Mouse (Mus musculus) kidney, embryonic 16.5 days (tissue): ENCODE results near the gene Orai1. TPM values are rescaled to one million over a fixed set of nuclear protein-coding genes. Genes with fewer than 3 reads are reported as not detected.

ENCODE experiments used
- ATAC-seq: fragments of 200-750 bp; cut with Nextera tagmentation; 2 replicates; pipeline ENCODE4 v1.8.0; 2017; ENCODE audit warnings: moderate TSS enrichment; ENCODE audit not compliant: low FRiP score, low TSS enrichment
- H3K27ac ChIP-seq: fragments of 300-500 bp; sonication (generic); 2 replicates; pipeline ENCODE4 v1.5.1; 2014; ENCODE audit warnings: low read length
- H3K27me3 ChIP-seq: fragments of 300-500 bp; sonication (generic); 2 replicates; pipeline ENCODE4 v1.6.1; 2014; ENCODE audit warnings: low read length, control low read depth, mixed read lengths; ENCODE audit not compliant: insufficient read depth
- H3K36me3 ChIP-seq: fragments of 300-500 bp; sonication (generic); 2 replicates; pipeline ENCODE4 v1.6.1; 2014; ENCODE audit warnings: low read length, control low read depth, mixed read lengths; ENCODE audit not compliant: insufficient read depth
- H3K4me1 ChIP-seq: fragments of 300-500 bp; sonication (generic); 2 replicates; pipeline ENCODE4 v1.6.1; 2014; ENCODE audit warnings: low read length, control low read depth, mixed read lengths; ENCODE audit not compliant: insufficient read depth
- H3K4me2 ChIP-seq: fragments of 300-500 bp; sonication (generic); replicated peaks from 2 replicates; pipeline ENCODE4 v1.6.1; 2014; ENCODE audit warnings: low read depth, low read length
- H3K4me3 ChIP-seq: fragments of 300-500 bp; sonication (generic); 2 replicates; pipeline ENCODE4 v1.5.1; 2014; ENCODE audit warnings: mild to moderate bottlenecking, low read length
- H3K9ac ChIP-seq: fragments of 300-500 bp; sonication (generic); replicated peaks from 2 replicates; pipeline ENCODE4 v1.6.1; 2014; ENCODE audit warnings: low read length
- H3K9me3 ChIP-seq: fragments of 300-500 bp; sonication (generic); 2 replicates; pipeline ENCODE4 v1.6.1; 2016; ENCODE audit warnings: low read length, control low read depth
- WGBS: fragments of 180-500 bp; shearing (Covaris S2); extraction: QIAGEN DNeasy Blood & Tissue Kit; methylation state at CpG from one replicate; pipeline ENCODE4 v1.1.7; 2014; 5-methylcytosine and 5-hydroxymethylcytosine counted together
- polyA plus RNA-seq: library from polyadenylated mRNA; unstranded; fragments of >200 nt; fragmentation: Nextera tagmentation; extraction: Ambion mirVana; gene quantifications from 2 replicates; pipeline ENCODE4 v1.2.1, GENCODE M21; 2015

The Orai1 gene
- polyA plus RNA-seq, 1 experiment from 2014 or later, result 17.5 TPM

GRCm38 (mm10) chr5:122994303-122994846 lies 20.5 kb upstream of the Orai1 start:
- H3K9me3 ChIP-seq, result no peaks in the 10 kb centered on the region
- peak overlapping the region; percentile 40 for H3K9ac ChIP-seq
- peak overlapping the region; percentile 52 for H3K4me2 ChIP-seq
- H3K27me3 ChIP-seq, result no peaks in the 10 kb centered on the region
- 5% methylated on average over 5 of the region's 5 CpGs for WGBS
- H3K27ac ChIP-seq, result peak overlapping the region; percentile 78
- peaks cover 46% of the 10 kb centered on the region for H3K4me1 ChIP-seq
- H3K36me3 ChIP-seq, result no peaks in the 10 kb centered on the region
- peak overlapping the region; percentile 33 for H3K4me3 ChIP-seq
- ATAC-seq, result peak; percentile 93

GRCm38 (mm10) chr5:122994910-122995309 lies 20.0 kb upstream of the Orai1 start:
- Histone ChIP-seq H3K4me3 (no peak overlapping the region), H3K9ac (peak overlapping the region; percentile 0; the same call in 1 of the 2 replicates), H3K4me1 (peaks cover 41% of the 10 kb centered on the region), H3K4me2 (peak overlapping the region; percentile 52), H3K9me3 (no peaks in the 10 kb centered on the region), H3K36me3 (no peaks in the 10 kb centered on the region), H3K27me3 (no peaks in the 10 kb centered on the region), H3K27ac (peak overlapping the region; percentile 70)
- no peak for ATAC-seq
- WGBS, result 0% methylated on average over 1 of the region's 1 CpGs

GRCm38 (mm10) chr5:122997205-122998204 lies 17.4 kb upstream of the Orai1 start:
- Histone ChIP-seq H3K27ac (no peak overlapping the region), H3K27me3 (no peaks in the 10 kb centered on the region), H3K4me2 (no peak overlapping the region), H3K4me3 (no peak overlapping the region), H3K9me3 (no peaks in the 10 kb centered on the region), H3K36me3 (no peaks in the 10 kb centered on the region), H3K4me1 (peaks cover 19% of the 10 kb centered on the region), H3K9ac (no peak overlapping the region)
- 82% methylated on average over 18 of the region's 18 CpGs for WGBS
- no peak for ATAC-seq

- no peak for ATAC-seq
- H3K27me3 ChIP-seq, result no peaks in the 10 kb centered on the region
- no peak overlapping the region for H3K4me3 ChIP-seq
- H3K27ac ChIP-seq, result no peak overlapping the region
- no peak overlapping the region for H3K9ac ChIP-seq
- no peaks in the 10 kb centered on the region for H3K9me3 ChIP-seq
- WGBS, result 72% methylated on average over 1 of the region's 1 CpGs
- H3K4me2 ChIP-seq, result no peak overlapping the region
- no peaks in the 10 kb centered on the region; the same call in 1 of the 2 replicates for H3K4me1 ChIP-seq
- H3K36me3 ChIP-seq, result no peaks in the 10 kb centered on the region
Measured at GRCm38 (mm10) chr5:123000901-123001300, 14.0 kb upstream of the Orai1 start.

- Histone ChIP-seq H3K36me3 (no peaks in the 10 kb centered on the region), H3K27me3 (no peaks in the 10 kb centered on the region), H3K27ac (no peak overlapping the region), H3K9me3 (no peaks in the 10 kb centered on the region), H3K4me1 (no peaks in the 10 kb centered on the region; the same call in 1 of the 2 replicates), H3K4me2 (no peak overlapping the region), H3K4me3 (no peak overlapping the region), H3K9ac (no peak overlapping the region)
- 73% methylated on average over 19 of the region's 19 CpGs for WGBS
- no peak for ATAC-seq
Measured at GRCm38 (mm10) chr5:123005716-123006592, 8.9 kb upstream of the Orai1 start.

GRCm38 (mm10) chr5:123008877-123009493 lies 5.9 kb upstream of the Orai1 start:
- ATAC-seq, result no peak
- H3K4me1 ChIP-seq, result no peaks in the 10 kb centered on the region; the same call in 1 of the 2 replicates
- 56% methylated on average over 7 of the region's 7 CpGs for WGBS
- no peaks in the 10 kb centered on the region for H3K9me3 ChIP-seq
- no peak overlapping the region for H3K4me2 ChIP-seq
- no peaks in the 10 kb centered on the region for H3K27me3 ChIP-seq
- H3K36me3 ChIP-seq, result no peaks in the 10 kb centered on the region
- no peak overlapping the region for H3K4me3 ChIP-seq
- H3K9ac ChIP-seq, result no peak overlapping the region
- no peak overlapping the region for H3K27ac ChIP-seq

GRCm38 (mm10) chr5:123009873-123010272 lies 5.0 kb upstream of the Orai1 start:
- H3K9ac ChIP-seq, result no peak overlapping the region
- peaks cover 4% of the 10 kb centered on the region for H3K4me1 ChIP-seq
- no peak overlapping the region for H3K4me3 ChIP-seq
- WGBS, result 61% methylated on average over 11 of the region's 11 CpGs
- H3K36me3 ChIP-seq, result no peaks in the 10 kb centered on the region
- H3K9me3 ChIP-seq, result no peaks in the 10 kb centered on the region
- no peak overlapping the region for H3K4me2 ChIP-seq
- no peak for ATAC-seq
- no peak overlapping the region for H3K27ac ChIP-seq
- H3K27me3 ChIP-seq, result no peaks in the 10 kb centered on the region

- Histone ChIP-seq H3K36me3 (no peaks in the 10 kb centered on the region), H3K27me3 (no peaks in the 10 kb centered on the region), H3K27ac (no peak overlapping the region), H3K9ac (no peak overlapping the region), H3K4me1 (peaks cover 9% of the 10 kb centered on the region), H3K9me3 (no peaks in the 10 kb centered on the region), H3K4me3 (no peak overlapping the region), H3K4me2 (no peak overlapping the region)
- 93% methylated on average over 6 of the region's 6 CpGs for WGBS
- no peak for ATAC-seq
Measured at GRCm38 (mm10) chr5:123010806-123011205, 4.1 kb upstream of the Orai1 start.

GRCm38 (mm10) chr5:123011705-123012104 lies 3.2 kb upstream of the Orai1 start:
- H3K27me3 ChIP-seq, result no peaks in the 10 kb centered on the region
- H3K9ac ChIP-seq, result no peak overlapping the region
- no peaks in the 10 kb centered on the region for H3K36me3 ChIP-seq
- no peak overlapping the region for H3K27ac ChIP-seq
- ATAC-seq, result no peak
- H3K4me2 ChIP-seq, result no peak overlapping the region
- peaks cover 15% of the 10 kb centered on the region for H3K4me1 ChIP-seq
- H3K9me3 ChIP-seq, result no peaks in the 10 kb centered on the region
- H3K4me3 ChIP-seq, result no peak overlapping the region
- 95% methylated on average over 9 of the region's 9 CpGs for WGBS
